Mouse (Mus musculus): Measurements from ENCODE around the gene Os9. TPM values are rescaled to one million over a fixed set of nuclear protein-coding genes. Genes with fewer than 3 reads are reported as not detected.
"Not testable (repeated sequence)": the region's sequence is repeated elsewhere in the genome, so short reads cannot be mapped to it uniquely, and the experiment has no call there.

Os9 gene
- polyA plus RNA-seq, 1 experiment from 2014 or later: 138 TPM

- Histone ChIP-seq H3K4me2 (replicated peaks) (no peak overlapping the region), H3K9me3 (no peaks in the 10 kb centered on the region), H3K4me3 (replicated peaks) (no peak overlapping the region), H3K36me3 (no peaks in the 10 kb centered on the region), H3K27ac (no peak overlapping the region), H3K9ac (replicated peaks) (no peak overlapping the region), H3K4me1 (replicated peaks) (no peaks in the 10 kb centered on the region), H3K27me3 (no peaks in the 10 kb centered on the region)
- 84% methylated on average over 8 of the region's 8 CpGs for WGBS
- no peak for ATAC-seq
These were observed 22.3 kb upstream of the Os9 start for GRCm38 (mm10) chr10:127143228-127143627.

- Histone ChIP-seq H3K4me3 (replicated peaks) (no peak overlapping the region), H3K36me3 (no peaks in the 10 kb centered on the region), H3K4me1 (replicated peaks) (no peaks in the 10 kb centered on the region), H3K27ac (no peak overlapping the region), H3K4me2 (replicated peaks) (no peak overlapping the region), H3K9me3 (no peaks in the 10 kb centered on the region), H3K27me3 (no peaks in the 10 kb centered on the region), H3K9ac (replicated peaks) (no peak overlapping the region)
- no peak for ATAC-seq
- 86% methylated on average over 8 of the region's 8 CpGs for WGBS
These were observed 20.6 kb upstream of the Os9 start for GRCm38 (mm10) chr10:127141500-127141899.

GRCm38 (mm10) chr10:127140971-127141370 lies 20.0 kb upstream of the Os9 start:
- ATAC-seq: no peak
- no peak overlapping the region for H3K4me2 ChIP-seq (replicated peaks)

GRCm38 (mm10) chr10:127138328-127139141 lies 17.6 kb upstream of the Os9 start:
- no peaks in the 10 kb centered on the region for H3K4me1 ChIP-seq (replicated peaks)
- no peaks in the 10 kb centered on the region for H3K27me3 ChIP-seq
- no peak overlapping the region for H3K9ac ChIP-seq (replicated peaks)
- ATAC-seq: no peak
- H3K9me3 ChIP-seq: no peaks in the 10 kb centered on the region
- H3K36me3 ChIP-seq: no peaks in the 10 kb centered on the region
- H3K4me2 ChIP-seq (replicated peaks): no peak overlapping the region
- 89% methylated on average over 18 of the region's 18 CpGs for WGBS
- no peak overlapping the region for H3K27ac ChIP-seq
- H3K4me3 ChIP-seq (replicated peaks): no peak overlapping the region

More at GRCm38 (mm10) chr10:127140971-127141370, 20.0 kb upstream of the Os9 start:
- Histone ChIP-seq H3K27ac (no peak overlapping the region), H3K4me3 (replicated peaks) (no peak overlapping the region), H3K27me3 (no peaks in the 10 kb centered on the region), H3K36me3 (no peaks in the 10 kb centered on the region), H3K9me3 (no peaks in the 10 kb centered on the region), H3K9ac (replicated peaks) (no peak overlapping the region), H3K4me1 (replicated peaks) (no peaks in the 10 kb centered on the region)
- WGBS: 85% methylated on average over 11 of the region's 11 CpGs

GRCm38 (mm10) chr10:127137896-127138295 lies 17.0 kb upstream of the Os9 start:
- H3K9me3 ChIP-seq: no peaks in the 10 kb centered on the region
- no peak for ATAC-seq
- 78% methylated on average over 3 of the region's 3 CpGs for WGBS

GRCm38 (mm10) chr10:127136510-127136909 lies 15.6 kb upstream of the Os9 start:
- H3K9ac ChIP-seq (replicated peaks): no peak overlapping the region
- no peak overlapping the region for H3K4me2 ChIP-seq (replicated peaks)
- 92% methylated on average over 4 of the region's 4 CpGs for WGBS
- no peak overlapping the region for H3K27ac ChIP-seq
- H3K4me3 ChIP-seq (replicated peaks): no peak overlapping the region
- H3K9me3 ChIP-seq: no peaks in the 10 kb centered on the region
- H3K4me1 ChIP-seq (replicated peaks): no peaks in the 10 kb centered on the region
- no peaks in the 10 kb centered on the region for H3K36me3 ChIP-seq
- ATAC-seq: no peak
- H3K27me3 ChIP-seq: no peaks in the 10 kb centered on the region

More at GRCm38 (mm10) chr10:127137896-127138295, 17.0 kb upstream of the Os9 start:
- Histone ChIP-seq H3K27ac (no peak overlapping the region), H3K4me1 (replicated peaks) (no peaks in the 10 kb centered on the region), H3K36me3 (no peaks in the 10 kb centered on the region), H3K9ac (replicated peaks) (no peak overlapping the region), H3K4me3 (replicated peaks) (no peak overlapping the region), H3K4me2 (replicated peaks) (no peak overlapping the region), H3K27me3 (no peaks in the 10 kb centered on the region)

- Histone ChIP-seq H3K27ac (no peak overlapping the region), H3K36me3 (no peaks in the 10 kb centered on the region), H3K4me1 (replicated peaks) (no peaks in the 10 kb centered on the region), H3K27me3 (no peaks in the 10 kb centered on the region), H3K9me3 (no peaks in the 10 kb centered on the region), H3K4me3 (replicated peaks) (no peak overlapping the region), H3K9ac (replicated peaks) (no peak overlapping the region), H3K4me2 (replicated peaks) (no peak overlapping the region)
- no peak for ATAC-seq
- WGBS: 65% methylated on average over 8 of the region's 8 CpGs
These were observed 14.3 kb upstream of the Os9 start for GRCm38 (mm10) chr10:127135118-127135836.

GRCm38 (mm10) chr10:127134394-127135035 lies 13.6 kb upstream of the Os9 start:
- not testable (repeated sequence) for H3K9ac ChIP-seq (replicated peaks); H3K4me3 ChIP-seq (replicated peaks); ATAC-seq; H3K4me1 ChIP-seq (replicated peaks); H3K36me3 ChIP-seq; H3K27me3 ChIP-seq; H3K9me3 ChIP-seq; H3K27ac ChIP-seq; H3K4me2 ChIP-seq (replicated peaks)
- 85% methylated on average over 3 of the region's 3 CpGs for WGBS

- H3K27me3 ChIP-seq: no peaks in the 10 kb centered on the region
- no peaks in the 10 kb centered on the region for H3K36me3 ChIP-seq
- H3K9me3 ChIP-seq: no peaks in the 10 kb centered on the region
- no peak overlapping the region for H3K9ac ChIP-seq (replicated peaks)
- ATAC-seq: no peak
- WGBS: 75% methylated on average over 5 of the region's 5 CpGs
- H3K27ac ChIP-seq: no peak overlapping the region
- H3K4me3 ChIP-seq (replicated peaks): no peak overlapping the region
- H3K4me1 ChIP-seq (replicated peaks): no peaks in the 10 kb centered on the region
- H3K4me2 ChIP-seq (replicated peaks): no peak overlapping the region
These were observed 11.5 kb upstream of the Os9 start for GRCm38 (mm10) chr10:127132469-127132868.

GRCm38 (mm10) chr10:127129431-127129830 lies 8.5 kb upstream of the Os9 start:
- no peak for ATAC-seq
- WGBS: 77% methylated on average over 4 of the region's 4 CpGs

GRCm38 (mm10) chr10:127127711-127128279 lies 6.9 kb upstream of the Os9 start:
- H3K9me3 ChIP-seq: no peaks in the 10 kb centered on the region
- no peaks in the 10 kb centered on the region for H3K36me3 ChIP-seq
- no peaks in the 10 kb centered on the region for H3K27me3 ChIP-seq
- ATAC-seq: no peak
- no peak overlapping the region for H3K4me3 ChIP-seq (replicated peaks)
- WGBS: 88% methylated on average over 7 of the region's 7 CpGs
- H3K4me2 ChIP-seq (replicated peaks): no peak overlapping the region
- H3K4me1 ChIP-seq (replicated peaks): peaks cover 6% of the 10 kb centered on the region
- H3K9ac ChIP-seq (replicated peaks): no peak overlapping the region
- no peak overlapping the region for H3K27ac ChIP-seq

More at GRCm38 (mm10) chr10:127129431-127129830, 8.5 kb upstream of the Os9 start:
- Histone ChIP-seq H3K9me3 (no peaks in the 10 kb centered on the region), H3K4me1 (replicated peaks) (no peaks in the 10 kb centered on the region), H3K9ac (replicated peaks) (no peak overlapping the region), H3K4me3 (replicated peaks) (no peak overlapping the region), H3K27ac (no peak overlapping the region), H3K36me3 (no peaks in the 10 kb centered on the region), H3K4me2 (replicated peaks) (no peak overlapping the region), H3K27me3 (no peaks in the 10 kb centered on the region)

GRCm38 (mm10) chr10:127126579-127126978 lies 5.6 kb upstream of the Os9 start:
- H3K4me2 ChIP-seq (replicated peaks): no peak overlapping the region
- no peaks in the 10 kb centered on the region for H3K9me3 ChIP-seq
- H3K9ac ChIP-seq (replicated peaks): no peak overlapping the region
- H3K4me3 ChIP-seq (replicated peaks): no peak overlapping the region
- no peaks in the 10 kb centered on the region for H3K36me3 ChIP-seq
- H3K27ac ChIP-seq: no peak overlapping the region
- no peaks in the 10 kb centered on the region for H3K27me3 ChIP-seq
- 89% methylated on average over 5 of the region's 5 CpGs for WGBS
- peaks cover 18% of the 10 kb centered on the region for H3K4me1 ChIP-seq (replicated peaks)
- ATAC-seq: no peak

Data from midbrain, embryonic 13.5 days (tissue).